8 mouse cellular contexts compared by ENCODE assay signal in the genomic region with DNA sequence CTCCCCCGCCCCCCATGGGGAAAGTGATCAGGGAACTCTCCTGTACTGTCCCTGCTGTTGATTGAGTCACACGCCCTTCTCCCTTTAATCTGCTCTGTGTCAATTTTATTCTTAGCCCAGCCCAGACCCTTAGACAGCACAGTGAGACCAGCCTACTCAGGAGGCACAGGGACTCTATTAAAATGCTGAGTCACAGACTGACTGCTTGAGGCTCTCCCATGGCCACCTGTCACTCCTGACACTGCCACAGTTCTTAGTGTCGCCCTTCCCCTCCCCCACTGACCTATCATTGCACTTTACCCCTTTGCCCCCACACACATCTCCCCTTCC. TPM values are rescaled to one million over a fixed set of nuclear protein-coding genes. Genes with fewer than 3 reads are reported as not detected.
DNase-seq lines count a peak whose midpoint lies in the region; ATAC-seq and TF ChIP-seq lines count a peak whose summit lies in the region.

No protein-coding gene starts in this region.

- no peak for DNase-seq in heart, embryonic 10.5 days (ENCODE audit: low spot score)
- DNase-seq in thymus, postnatal 14 days, result peak; percentile 33
- no peak for DNase-seq in thymus, adult 18-20 months
- DNase-seq in stomach, postnatal 0 days (ENCODE audit: low spot score), result no peak
- DNase-seq in layer of hippocampus, postnatal 10 days (ENCODE audit: low spot score in 2 of 2), result no peak

- H3K27me3 ChIP-seq in heart, embryonic 10.5 days (ENCODE audit: insufficient read depth, poor library complexity, severe bottlenecking), result peaks cover 32% of the 10 kb centered on the region
- H3K27me3 ChIP-seq in heart, embryonic 11.5 days (ENCODE audit: control insufficient read depth, insufficient read depth, low read length), result peaks cover 19% of the 10 kb centered on the region
- peaks cover 32% of the 10 kb centered on the region for H3K27me3 ChIP-seq in liver, embryonic 12.5 days (replicated peaks)
- H3K27me3 ChIP-seq in stomach, postnatal 0 days (ENCODE audit: control insufficient read depth, insufficient read depth, low read length), result no peaks in the 10 kb centered on the region
- no peaks in the 10 kb centered on the region for H3K27me3 ChIP-seq in forebrain, embryonic 16.5 days (replicated peaks; ENCODE audit: control insufficient read depth, insufficient read depth, low read length)

- peak overlapping the region; percentile 62; the same call in 1 of the 2 replicates for H3K27ac ChIP-seq in heart, embryonic 10.5 days
- H3K27ac ChIP-seq in heart, embryonic 11.5 days (ENCODE audit: low read depth, low read length), result no peak overlapping the region
- no peak overlapping the region for H3K27ac ChIP-seq in liver, embryonic 12.5 days
- H3K27ac ChIP-seq in stomach, postnatal 0 days (replicated peaks), result no peak overlapping the region
- no peak overlapping the region for H3K27ac ChIP-seq in forebrain, embryonic 16.5 days (ENCODE audit: low read length)

- H3K4me3 ChIP-seq in heart, embryonic 10.5 days, result no peak overlapping the region
- H3K4me3 ChIP-seq in heart, embryonic 11.5 days (ENCODE audit: low read depth, low read length), result no peak overlapping the region
- H3K4me3 ChIP-seq in liver, embryonic 12.5 days, result no peak overlapping the region
- H3K4me3 ChIP-seq in stomach, postnatal 0 days (ENCODE audit: low read depth, low read length), result no peak overlapping the region
- H3K4me3 ChIP-seq in forebrain, embryonic 16.5 days (replicated peaks; ENCODE audit: low read length), result no peak overlapping the region

- ATAC-seq in heart, embryonic 11.5 days (replicated peaks; ENCODE audit: insufficient number of reproducible peaks, low FRiP score, low TSS enrichment), result no peak
- ATAC-seq in liver, embryonic 12.5 days, result peak; percentile 58
- ATAC-seq in stomach, postnatal 0 days (ENCODE audit: low FRiP score, low TSS enrichment), result peak; percentile 57; the same call in 1 of the 2 replicates
- no peak for ATAC-seq in forebrain, embryonic 16.5 days

- H3K9ac ChIP-seq in heart, embryonic 11.5 days (ENCODE audit: low read depth, low read length), result no peak overlapping the region
- no peak overlapping the region for H3K9ac ChIP-seq in liver, embryonic 12.5 days
- no peak overlapping the region for H3K9ac ChIP-seq in stomach, postnatal 0 days (ENCODE audit: low read length)
- H3K9ac ChIP-seq in forebrain, embryonic 16.5 days (replicated peaks; ENCODE audit: low read depth, low read length), result no peak overlapping the region

- WGBS in heart, embryonic 10.5 days, result 22% methylated on average over 3 of the region's 3 CpGs
- 17% methylated on average over 3 of the region's 3 CpGs for WGBS in heart, embryonic 11.5 days (ENCODE audit: insufficient replicate concordance)
- 17% methylated on average over 3 of the region's 3 CpGs for WGBS in liver, embryonic 12.5 days (ENCODE audit: insufficient replicate concordance)
- WGBS in stomach, postnatal 0 days, result 29% methylated on average over 3 of the region's 3 CpGs
- WGBS in forebrain, embryonic 16.5 days, result 42% methylated on average over 3 of the region's 3 CpGs

- 0 out of 2 replicates have a peak, but pooled peaks cover 4% of the 10 kb centered on the region for H3K9me3 ChIP-seq in heart, embryonic 10.5 days
- H3K9me3 ChIP-seq in heart, embryonic 11.5 days (replicated peaks; ENCODE audit: control insufficient read depth, low read length), result no peaks in the 10 kb centered on the region; the same call in 1 of the 2 replicates
- peaks cover 12% of the 10 kb centered on the region; the same call in 1 of the 2 replicates for H3K9me3 ChIP-seq in liver, embryonic 12.5 days (replicated peaks)
- no peaks in the 10 kb centered on the region for H3K9me3 ChIP-seq in stomach, postnatal 0 days (ENCODE audit: control insufficient read depth, low read length)
- H3K9me3 ChIP-seq in forebrain, embryonic 16.5 days (ENCODE audit: control insufficient read depth, low read length), result peaks cover 14% of the 10 kb centered on the region

- H3K4me1 ChIP-seq in heart, embryonic 10.5 days, result peaks cover 29% of the 10 kb centered on the region
- H3K4me1 ChIP-seq in heart, embryonic 11.5 days (ENCODE audit: control insufficient read depth, insufficient read depth, low read length), result peaks cover 9% of the 10 kb centered on the region; the same call in 1 of the 2 replicates
- peaks cover 22% of the 10 kb centered on the region for H3K4me1 ChIP-seq in liver, embryonic 12.5 days
- H3K4me1 ChIP-seq in stomach, postnatal 0 days (replicated peaks; ENCODE audit: control insufficient read depth, insufficient read depth), result no peaks in the 10 kb centered on the region
- peaks cover 16% of the 10 kb centered on the region for H3K4me1 ChIP-seq in forebrain, embryonic 16.5 days (replicated peaks; ENCODE audit: control insufficient read depth, insufficient read depth, low read length)

- no peaks in the 10 kb centered on the region for H3K36me3 ChIP-seq in heart, embryonic 10.5 days
- no peaks in the 10 kb centered on the region for H3K36me3 ChIP-seq in heart, embryonic 11.5 days (ENCODE audit: control insufficient read depth, insufficient read depth, low read length)
- H3K36me3 ChIP-seq in liver, embryonic 12.5 days, result no peaks in the 10 kb centered on the region
- no peaks in the 10 kb centered on the region for H3K36me3 ChIP-seq in stomach, postnatal 0 days (ENCODE audit: control insufficient read depth, insufficient read depth, low read length)
- no peaks in the 10 kb centered on the region for H3K36me3 ChIP-seq in forebrain, embryonic 16.5 days (ENCODE audit: control insufficient read depth, insufficient read depth)

- H3K4me2 ChIP-seq in heart, embryonic 11.5 days, result no peak overlapping the region
- H3K4me2 ChIP-seq in liver, embryonic 12.5 days, result no peak overlapping the region
- no peak overlapping the region for H3K4me2 ChIP-seq in stomach, postnatal 0 days (replicated peaks; ENCODE audit: low read depth)
- H3K4me2 ChIP-seq in forebrain, embryonic 16.5 days (ENCODE audit: low read length), result no peak overlapping the region

- TF ChIP-seq CTCF in stomach, postnatal 0 days (IDR thresholded peaks at IDR 0.05; ENCODE audit: low read depth), result no peak

- no peak for TF ChIP-seq EP300 in stomach, postnatal 0 days (optimal IDR thresholded peaks at IDR 0.05)

RNA-seq across cellular contexts. Expression of a gene that starts 3.8 kb away (rescaled TPM):
- polyA plus RNA-seq in heart, embryonic 10.5 days (2016; fragmentation: Nextera tagmentation; extraction: Ambion mirVana), result 0.12 TPM in 1 of 2 replicates, not detected in the other
- 0.04 and 0.38 TPM in 2 replicates for polyA plus RNA-seq in heart, embryonic 11.5 days (2014; fragmentation: Nextera tagmentation; extraction: Ambion mirVana)
- 0.02 TPM in 1 of 2 replicates, not detected in the other for polyA plus RNA-seq in liver, embryonic 12.5 days (2016; fragmentation: Nextera tagmentation; extraction: Ambion mirVana)
- polyA plus RNA-seq in stomach, postnatal 0 days (2015; fragmentation: Nextera tagmentation; extraction: Ambion mirVana), result 0.02 and 0.08 TPM in 2 replicates
- total RNA-seq in layer of hippocampus, postnatal 10 days (2021), result 10 to 100 TPM; 15.7 to 15.8 TPM
- polyA plus RNA-seq in forebrain, embryonic 16.5 days (2015; fragmentation: Nextera tagmentation; extraction: Ambion mirVana), result 1.1 and 1.8 TPM in 2 replicates

RNA-seq across cellular contexts. Expression of a gene that starts 17.1 kb away (rescaled TPM):
- polyA plus RNA-seq in heart, embryonic 10.5 days (2016; fragmentation: Nextera tagmentation; extraction: Ambion mirVana), result 19.0 and 28.4 TPM in 2 replicates
- polyA plus RNA-seq in heart, embryonic 11.5 days (2014; fragmentation: Nextera tagmentation; extraction: Ambion mirVana), result 36.3 and 37.0 TPM in 2 replicates
- 5.2 and 5.6 TPM in 2 replicates for polyA plus RNA-seq in liver, embryonic 12.5 days (2016; fragmentation: Nextera tagmentation; extraction: Ambion mirVana)
- polyA plus RNA-seq in stomach, postnatal 0 days (2015; fragmentation: Nextera tagmentation; extraction: Ambion mirVana), result 20.2 and 24.6 TPM in 2 replicates
- total RNA-seq in layer of hippocampus, postnatal 10 days (2021), result 10 to 100 TPM; 17.4 to 19.4 TPM
- 5.6 and 6.4 TPM in 2 replicates for polyA plus RNA-seq in forebrain, embryonic 16.5 days (2015; fragmentation: Nextera tagmentation; extraction: Ambion mirVana)

RNA-seq across cellular contexts. Expression of a gene that starts 24.3 kb away (rescaled TPM):
- polyA plus RNA-seq in heart, embryonic 10.5 days (2016; fragmentation: Nextera tagmentation; extraction: Ambion mirVana), result 5.9 and 13.0 TPM in 2 replicates
- 3.4 and 9.2 TPM in 2 replicates for polyA plus RNA-seq in heart, embryonic 11.5 days (2014; fragmentation: Nextera tagmentation; extraction: Ambion mirVana)
- polyA plus RNA-seq in liver, embryonic 12.5 days (2016; fragmentation: Nextera tagmentation; extraction: Ambion mirVana), result 87.7 and 90.9 TPM in 2 replicates
- polyA plus RNA-seq in stomach, postnatal 0 days (2015; fragmentation: Nextera tagmentation; extraction: Ambion mirVana), result 6.4 and 8.0 TPM in 2 replicates
- total RNA-seq in layer of hippocampus, postnatal 10 days (2021), result 1 to 10 TPM; 3.6 to 3.7 TPM
- polyA plus RNA-seq in forebrain, embryonic 16.5 days (2015; fragmentation: Nextera tagmentation; extraction: Ambion mirVana), result 3.6 and 5.1 TPM in 2 replicates

RNA-seq across cellular contexts. Expression of a gene that starts 48.5 kb away (rescaled TPM):
- polyA plus RNA-seq in heart, embryonic 10.5 days (2016; fragmentation: Nextera tagmentation; extraction: Ambion mirVana), result 2.3 and 5.0 TPM in 2 replicates
- 1.3 and 2.0 TPM in 2 replicates for polyA plus RNA-seq in heart, embryonic 11.5 days (2014; fragmentation: Nextera tagmentation; extraction: Ambion mirVana)
- 15.2 and 15.3 TPM in 2 replicates for polyA plus RNA-seq in liver, embryonic 12.5 days (2016; fragmentation: Nextera tagmentation; extraction: Ambion mirVana)
- polyA plus RNA-seq in stomach, postnatal 0 days (2015; fragmentation: Nextera tagmentation; extraction: Ambion mirVana), result 5.2 and 5.8 TPM in 2 replicates
- 10 to 100 TPM; 13.8 to 15.2 TPM for total RNA-seq in layer of hippocampus, postnatal 10 days (2021)
- 4.5 and 5.5 TPM in 2 replicates for polyA plus RNA-seq in forebrain, embryonic 16.5 days (2015; fragmentation: Nextera tagmentation; extraction: Ambion mirVana)

RNA-seq across cellular contexts. Expression of a gene that starts 53.2 kb away (rescaled TPM):
- not detected in 2 replicates for polyA plus RNA-seq in heart, embryonic 10.5 days (2016; fragmentation: Nextera tagmentation; extraction: Ambion mirVana)
- not detected in 2 replicates for polyA plus RNA-seq in heart, embryonic 11.5 days (2014; fragmentation: Nextera tagmentation; extraction: Ambion mirVana)
- polyA plus RNA-seq in liver, embryonic 12.5 days (2016; fragmentation: Nextera tagmentation; extraction: Ambion mirVana), result 0.11 and 0.15 TPM in 2 replicates
- 0.24 and 0.30 TPM in 2 replicates for polyA plus RNA-seq in stomach, postnatal 0 days (2015; fragmentation: Nextera tagmentation; extraction: Ambion mirVana)
- total RNA-seq in layer of hippocampus, postnatal 10 days (2021), result under 1 TPM in 1 of 2 experiments, not detected in 1; 0.11 TPM
- not detected in 2 replicates for polyA plus RNA-seq in forebrain, embryonic 16.5 days (2015; fragmentation: Nextera tagmentation; extraction: Ambion mirVana)

Comparison
In these comparisons a context has a peak if more than half of its experiments do, and no peak if none do; other contexts are left out.
1. ATAC-seq: peak in liver, embryonic 12.5 days (single experiment) and stomach, postnatal 0 days (single experiment); none in heart, embryonic 11.5 days (single experiment) and forebrain, embryonic 16.5 days (single experiment).